Mouse (Mus musculus) kidney, embryonic 16.5 days (tissue): ENCODE data around the gene Mtx2. TPM values are rescaled to one million over a fixed set of nuclear protein-coding genes. Genes with fewer than 3 reads are reported as not detected.
A peak's percentile ranks its signal among the peaks of the same experiment; 100 is the strongest.

ENCODE experiments used
- ATAC-seq: fragments of 200-750 bp; cut with Nextera tagmentation; 2 replicates; pipeline ENCODE4 v1.8.0; 2017; ENCODE audit warnings: moderate TSS enrichment; ENCODE audit not compliant: low FRiP score, low TSS enrichment
- H3K27ac ChIP-seq: fragments of 300-500 bp; sonication (generic); 2 replicates; pipeline ENCODE4 v1.5.1; 2014; ENCODE audit warnings: low read length
- H3K27me3 ChIP-seq: fragments of 300-500 bp; sonication (generic); 2 replicates; pipeline ENCODE4 v1.6.1; 2014; ENCODE audit warnings: low read length, control low read depth, mixed read lengths; ENCODE audit not compliant: insufficient read depth
- H3K36me3 ChIP-seq: fragments of 300-500 bp; sonication (generic); 2 replicates; pipeline ENCODE4 v1.6.1; 2014; ENCODE audit warnings: low read length, control low read depth, mixed read lengths; ENCODE audit not compliant: insufficient read depth
- H3K4me1 ChIP-seq: fragments of 300-500 bp; sonication (generic); 2 replicates; pipeline ENCODE4 v1.6.1; 2014; ENCODE audit warnings: low read length, control low read depth, mixed read lengths; ENCODE audit not compliant: insufficient read depth
- H3K4me2 ChIP-seq: fragments of 300-500 bp; sonication (generic); replicated peaks from 2 replicates; pipeline ENCODE4 v1.6.1; 2014; ENCODE audit warnings: low read depth, low read length
- H3K4me3 ChIP-seq: fragments of 300-500 bp; sonication (generic); 2 replicates; pipeline ENCODE4 v1.5.1; 2014; ENCODE audit warnings: mild to moderate bottlenecking, low read length
- H3K9ac ChIP-seq: fragments of 300-500 bp; sonication (generic); replicated peaks from 2 replicates; pipeline ENCODE4 v1.6.1; 2014; ENCODE audit warnings: low read length
- H3K9me3 ChIP-seq: fragments of 300-500 bp; sonication (generic); 2 replicates; pipeline ENCODE4 v1.6.1; 2016; ENCODE audit warnings: low read length, control low read depth
- whole genome bisulfite sequencing: fragments of 180-500 bp; shearing (Covaris S2); extraction: QIAGEN DNeasy Blood & Tissue Kit; methylation state at CpG from one replicate; pipeline ENCODE4 v1.1.7; 2014; 5-methylcytosine and 5-hydroxymethylcytosine counted together
- polyA plus RNA-seq: library from polyadenylated mRNA; unstranded; fragments of >200 nt; fragmentation: Nextera tagmentation; extraction: Ambion mirVana; gene quantifications from 2 replicates; pipeline ENCODE4 v1.2.1, GENCODE M21; 2015

Gene Mtx2
- polyA plus RNA-seq, 1 experiment from 2014 or later: 136 TPM

DNA sequence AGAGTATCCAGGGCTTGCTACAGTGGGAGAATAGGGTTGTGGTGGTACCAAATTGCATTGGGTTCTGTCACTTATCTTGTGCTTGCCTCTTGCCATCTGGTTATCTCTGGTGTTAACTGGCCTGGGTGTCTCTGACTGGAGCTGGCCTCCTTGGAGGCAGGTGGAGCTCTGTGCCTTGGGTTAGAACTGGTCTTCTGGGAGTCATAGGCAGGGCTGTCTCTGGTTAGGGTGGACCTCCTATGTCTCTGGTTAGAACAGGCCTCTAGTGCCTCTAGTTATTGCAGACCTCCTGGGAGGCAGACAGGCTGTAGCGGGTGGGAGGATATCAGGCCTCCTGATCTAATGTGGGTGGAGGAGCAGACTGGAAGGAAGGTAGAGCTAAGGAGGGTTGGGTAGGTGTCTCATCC lies 36.5 kb downstream of the Mtx2 start:
- H3K36me3 ChIP-seq: peaks cover 7% of the 10 kb centered on the region; the same call in 1 of the 2 replicates
- WGBS: 94% methylated on average over 1 of the region's 1 CpGs
- H3K4me2 ChIP-seq: no peak overlapping the region
- H3K4me3 ChIP-seq: no peak overlapping the region
- H3K27ac ChIP-seq: no peak overlapping the region
- peaks cover 7% of the 10 kb centered on the region; the same call in 1 of the 2 replicates for H3K9me3 ChIP-seq
- no peaks in the 10 kb centered on the region for H3K27me3 ChIP-seq
- ATAC-seq: no peak
- H3K9ac ChIP-seq: no peak overlapping the region
- H3K4me1 ChIP-seq: no peaks in the 10 kb centered on the region

DNA sequence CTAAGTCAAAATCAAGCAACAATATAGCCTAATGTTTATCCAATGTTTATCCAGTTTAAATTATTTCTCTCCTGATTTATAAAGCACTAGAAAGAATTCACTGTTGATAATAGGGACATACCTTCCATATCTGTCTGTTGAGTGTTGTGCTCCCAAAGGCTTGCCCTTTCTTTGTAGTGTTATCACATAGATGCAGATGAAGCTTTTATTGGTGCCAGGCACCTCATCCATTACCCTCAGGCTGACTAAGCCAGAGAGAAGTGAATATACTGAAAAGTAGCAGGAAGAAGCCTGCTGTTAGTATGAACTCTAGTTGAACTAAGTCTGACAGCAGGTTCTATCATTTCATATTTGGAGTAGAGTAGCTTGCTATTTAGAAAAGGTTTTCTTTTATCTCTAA lies 39.8 kb downstream of the Mtx2 start:
- no peak for ATAC-seq
- H3K27me3 ChIP-seq: no peaks in the 10 kb centered on the region
- H3K9me3 ChIP-seq: peaks cover 7% of the 10 kb centered on the region; the same call in 1 of the 2 replicates
- no peak overlapping the region for H3K9ac ChIP-seq
- no peak overlapping the region for H3K4me2 ChIP-seq
- H3K27ac ChIP-seq: no peak overlapping the region
- no peaks in the 10 kb centered on the region for H3K4me1 ChIP-seq
- H3K4me3 ChIP-seq: no peak overlapping the region
- H3K36me3 ChIP-seq: peaks cover 7% of the 10 kb centered on the region; the same call in 1 of the 2 replicates

DNA sequence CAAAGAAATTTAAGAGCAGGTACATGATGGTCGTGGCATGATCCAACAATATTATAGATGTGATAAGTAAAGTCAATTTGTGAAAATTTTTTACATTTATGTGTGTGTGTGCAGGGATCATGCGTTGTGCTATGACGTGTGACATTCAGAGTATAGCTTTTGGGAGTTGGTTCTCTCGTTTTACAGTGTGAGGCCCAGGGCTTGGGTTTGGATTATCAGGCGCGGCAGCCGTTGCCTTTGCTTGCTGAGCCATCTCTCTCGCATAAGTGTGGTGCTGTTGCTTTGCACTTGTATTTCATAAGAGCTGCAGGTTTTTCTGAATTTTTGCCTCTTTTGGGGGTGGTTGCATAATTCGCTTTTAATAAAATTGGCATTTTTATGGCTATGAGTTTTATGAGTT lies 48.4 kb downstream of the Mtx2 start:
- Histone ChIP-seq H3K27ac (no peak overlapping the region), H3K36me3 (peaks cover 18% of the 10 kb centered on the region), H3K9me3 (no peaks in the 10 kb centered on the region), H3K27me3 (no peaks in the 10 kb centered on the region), H3K9ac (no peak overlapping the region), H3K4me1 (no peaks in the 10 kb centered on the region), H3K4me3 (no peak overlapping the region), H3K4me2 (no peak overlapping the region)
- no peak for ATAC-seq
- WGBS: 85% methylated on average over 9 of the region's 9 CpGs

DNA sequence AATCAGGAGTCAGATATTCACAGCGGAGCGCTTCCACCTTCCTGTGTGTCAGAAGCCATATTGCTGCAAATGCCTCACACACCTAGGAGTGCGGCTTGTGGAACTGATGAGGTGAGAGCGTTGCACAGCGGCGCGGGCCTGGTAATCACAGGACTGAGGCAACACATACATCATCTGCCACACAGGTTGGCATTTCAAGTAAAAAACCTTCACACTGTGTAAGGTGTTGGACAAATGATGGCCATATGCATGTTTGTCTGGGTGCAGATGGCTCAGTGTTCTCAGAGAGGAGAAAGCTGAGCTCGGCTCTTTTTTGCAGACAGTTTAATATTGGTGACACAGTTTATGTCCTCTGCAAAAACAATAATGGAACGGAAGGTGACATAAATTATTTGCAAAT lies 58.8 kb downstream of the Mtx2 start:
- Histone ChIP-seq H3K27ac (no peak overlapping the region), H3K27me3 (no peaks in the 10 kb centered on the region), H3K36me3 (no peaks in the 10 kb centered on the region), H3K4me1 (no peaks in the 10 kb centered on the region), H3K9ac (no peak overlapping the region), H3K4me2 (no peak overlapping the region), H3K4me3 (no peak overlapping the region), H3K9me3 (no peaks in the 10 kb centered on the region)
- no peak for ATAC-seq
- WGBS: 73% methylated on average over 9 of the region's 9 CpGs

DNA sequence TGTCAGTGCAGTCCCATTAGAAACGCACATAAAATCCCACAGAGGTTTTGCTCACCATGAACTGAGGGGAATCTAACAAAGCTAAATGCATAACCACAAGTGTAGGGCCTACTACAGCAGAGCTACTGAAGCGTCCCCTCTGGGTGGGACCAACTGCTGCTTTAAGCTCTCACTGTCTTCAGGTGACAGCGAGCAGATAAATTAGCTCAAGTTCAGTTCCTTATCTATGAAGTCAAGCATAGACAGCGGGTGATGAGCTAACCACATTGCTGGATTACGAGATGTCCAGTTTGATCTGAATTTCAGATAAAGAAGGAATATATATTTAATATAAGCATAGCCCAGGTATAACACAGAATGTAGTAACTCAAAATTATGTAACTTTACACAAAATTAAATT lies 66.3 kb downstream of the Mtx2 start:
- no peaks in the 10 kb centered on the region for H3K4me1 ChIP-seq
- no peaks in the 10 kb centered on the region for H3K27me3 ChIP-seq
- no peak overlapping the region for H3K9ac ChIP-seq
- no peaks in the 10 kb centered on the region for H3K36me3 ChIP-seq
- WGBS: 72% methylated on average over 5 of the region's 5 CpGs
- no peak for ATAC-seq
- no peak overlapping the region for H3K4me2 ChIP-seq
- H3K4me3 ChIP-seq: no peak overlapping the region
- no peaks in the 10 kb centered on the region for H3K9me3 ChIP-seq
- H3K27ac ChIP-seq: no peak overlapping the region

DNA sequence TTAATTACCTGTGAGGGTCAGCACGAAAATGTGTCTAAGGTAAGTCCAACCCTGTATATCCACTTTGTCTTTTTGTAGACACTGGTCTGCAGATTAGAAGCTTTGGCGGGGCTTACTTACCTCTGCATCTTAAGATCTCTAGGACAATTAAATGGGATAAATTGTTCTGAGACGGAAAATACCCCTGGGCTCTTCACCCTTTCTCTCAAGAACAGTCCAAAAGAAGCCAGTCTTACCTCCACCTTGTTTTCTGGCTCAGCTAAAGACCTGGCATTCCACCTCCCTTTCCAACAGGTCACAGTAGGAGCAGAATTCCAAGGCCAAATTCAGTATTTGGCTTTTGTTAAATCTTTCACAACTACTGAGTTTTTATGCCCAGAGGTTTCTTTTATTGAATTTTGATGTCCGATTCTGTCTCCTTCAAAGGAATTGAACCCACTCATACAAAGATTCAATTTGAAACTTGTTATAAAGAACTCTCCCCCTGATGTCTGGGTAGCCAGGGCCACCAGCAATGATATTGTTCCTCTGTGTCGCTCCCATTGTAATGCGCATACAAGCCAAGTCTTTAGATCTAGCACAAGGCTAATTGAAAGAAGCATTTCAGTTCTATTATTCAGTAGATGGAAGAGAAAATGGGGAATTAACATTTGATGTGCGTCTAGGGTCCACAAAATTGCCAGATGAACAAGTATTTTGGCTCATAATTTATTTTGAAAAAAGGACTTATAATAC lies 67.4 kb downstream of the Mtx2 start:
- Histone ChIP-seq H3K9ac (no peak overlapping the region), H3K4me3 (no peak overlapping the region), H3K4me2 (no peak overlapping the region), H3K36me3 (no peaks in the 10 kb centered on the region), H3K27ac (no peak overlapping the region), H3K9me3 (no peaks in the 10 kb centered on the region), H3K4me1 (no peaks in the 10 kb centered on the region), H3K27me3 (no peaks in the 10 kb centered on the region)
- WGBS: 90% methylated on average over 7 of the region's 7 CpGs
- ATAC-seq: no peak

DNA sequence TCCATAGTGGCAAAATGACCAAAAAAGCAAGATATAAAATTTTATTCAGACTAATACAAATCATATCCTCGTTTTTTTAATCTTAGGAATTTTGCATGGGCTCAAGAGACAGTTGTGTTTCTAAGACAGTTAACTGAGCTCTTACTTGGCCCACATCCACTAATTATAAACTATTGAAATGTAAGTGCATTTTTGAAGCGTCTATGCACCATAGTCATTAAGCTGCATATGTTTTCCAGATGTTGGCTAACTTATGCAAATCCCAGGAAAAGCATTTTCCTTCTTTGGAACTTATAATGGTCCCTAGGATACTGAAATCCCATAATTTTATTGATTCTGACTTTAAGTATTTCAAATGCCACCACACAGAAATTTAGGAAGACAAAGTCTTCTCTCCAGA lies 68.5 kb downstream of the Mtx2 start:
- Histone ChIP-seq H3K27ac (no peak overlapping the region), H3K9ac (no peak overlapping the region), H3K4me1 (no peaks in the 10 kb centered on the region), H3K9me3 (no peaks in the 10 kb centered on the region), H3K36me3 (no peaks in the 10 kb centered on the region), H3K4me2 (no peak overlapping the region), H3K4me3 (no peak overlapping the region), H3K27me3 (no peaks in the 10 kb centered on the region)
- ATAC-seq: no peak
- 50% methylated on average over 2 of the region's 2 CpGs for WGBS

DNA sequence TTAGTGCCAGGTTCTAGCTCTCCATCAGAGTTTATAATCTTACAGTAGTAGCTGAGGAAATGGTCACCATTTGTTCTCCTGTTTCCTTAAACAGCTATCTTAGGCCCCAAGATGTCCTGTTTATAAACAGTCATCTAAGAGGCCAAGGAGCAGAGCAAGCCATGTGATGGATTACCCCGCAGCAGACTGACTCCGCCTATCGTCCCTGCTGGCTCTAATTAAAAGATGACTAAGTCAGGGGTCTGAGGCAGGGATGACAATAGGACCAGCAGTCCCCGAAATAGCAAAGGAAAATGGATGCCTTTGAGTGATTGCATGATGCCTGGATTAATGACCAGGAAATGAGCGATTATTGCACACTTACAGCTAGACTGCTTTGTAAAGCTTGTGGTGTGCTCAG lies 74.4 kb downstream of the Mtx2 start:
- Histone ChIP-seq H3K9ac (no peak overlapping the region), H3K27ac (no peak overlapping the region), H3K9me3 (no peaks in the 10 kb centered on the region), H3K4me3 (no peak overlapping the region), H3K4me2 (no peak overlapping the region), H3K36me3 (no peaks in the 10 kb centered on the region), H3K27me3 (no peaks in the 10 kb centered on the region), H3K4me1 (peaks cover 19% of the 10 kb centered on the region; the same call in 1 of the 2 replicates)
- 11% methylated on average over 5 of the region's 5 CpGs for WGBS
- ATAC-seq: peak; percentile 54; the same call in 1 of the 2 replicates

DNA sequence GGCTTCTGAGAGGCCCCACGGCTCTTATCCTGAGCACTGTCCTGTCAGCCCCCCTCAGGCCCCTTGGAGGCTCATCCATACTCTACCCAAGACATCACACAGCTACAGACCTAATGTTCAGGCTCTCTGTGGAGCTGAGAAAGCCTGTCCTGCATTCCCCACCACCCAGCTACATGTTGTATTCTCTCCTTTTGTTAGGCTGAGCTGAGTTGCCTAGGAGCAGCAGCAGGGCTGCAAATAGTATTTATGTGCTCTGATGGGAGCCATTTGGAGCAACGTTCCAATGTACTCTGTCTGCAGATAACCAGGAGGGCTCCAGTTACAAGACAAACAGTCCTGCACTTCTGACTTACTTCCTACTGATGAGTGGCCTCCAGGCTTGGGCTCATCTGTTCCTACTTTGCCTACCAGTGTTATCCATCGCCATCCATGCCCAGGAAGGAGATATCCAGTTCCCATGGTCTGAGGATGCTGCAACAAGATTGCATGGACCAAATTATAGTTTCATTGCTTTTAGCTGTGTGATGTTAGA lies 76.2 kb downstream of the Mtx2 start:
- Histone ChIP-seq H3K27me3 (no peaks in the 10 kb centered on the region), H3K9me3 (no peaks in the 10 kb centered on the region), H3K27ac (peak overlapping the region; percentile 50; the same call in 1 of the 2 replicates), H3K4me1 (peaks cover 20% of the 10 kb centered on the region; the same call in 1 of the 2 replicates), H3K36me3 (no peaks in the 10 kb centered on the region), H3K9ac (no peak overlapping the region), H3K4me2 (no peak overlapping the region), H3K4me3 (no peak overlapping the region)
- ATAC-seq: peak; percentile 42; the same call in 1 of the 2 replicates
- 21% methylated on average over 3 of the region's 3 CpGs for WGBS
